Mouse (Mus musculus) spleen, adult 2 months (tissue): Measurements from ENCODE around the gene Ppp1r12a. TPM values are rescaled to one million over a fixed set of nuclear protein-coding genes. Genes with fewer than 3 reads are reported as not detected.
"Not testable (repeated sequence)": the region's sequence is repeated elsewhere in the genome, so short reads cannot be mapped to it uniquely, and the experiment has no call there.

Experiments
- DNase-seq, 2 experiments: peaks; one replicate each; pipeline versions ENCODE4 v3.0.0 to v3.0.0-alpha.2; 2012 to 2021; ENCODE audit warnings: low spot score in 2 of 2, low read depth in 1 of 2
- H3K27ac ChIP-seq: fragments of 200-500 bp; 2 replicates; pipeline ENCODE4 v1.5.1; 2012; ENCODE audit warnings: low read length, inconsistent platforms; ENCODE audit not compliant: insufficient read depth
- H3K27me3 ChIP-seq: fragments of 200-500 bp; 2 replicates; pipeline ENCODE4 v1.6.1; 2012; ENCODE audit warnings: mild to moderate bottlenecking, moderate library complexity, low read length, inconsistent platforms; ENCODE audit not compliant: control insufficient read depth, insufficient read depth
- H3K36me3 ChIP-seq: fragments of 200-500 bp; 2 replicates; pipeline ENCODE4 v1.6.1; 2012; ENCODE audit warnings: mild to moderate bottlenecking, low read length, inconsistent platforms; ENCODE audit not compliant: control insufficient read depth, insufficient read depth
- H3K4me1 ChIP-seq: fragments of 200-500 bp; 2 replicates; pipeline ENCODE4 v1.6.1; 2011; ENCODE audit warnings: inconsistent platforms; ENCODE audit not compliant: control insufficient read depth, insufficient read depth, insufficient read length
- H3K4me3 ChIP-seq: fragments of 200-500 bp; 2 replicates; pipeline ENCODE4 v1.5.1; 2011; ENCODE audit warnings: mild to moderate bottlenecking, inconsistent platforms; ENCODE audit not compliant: insufficient read depth, insufficient read length; ENCODE audit errors: extremely low read depth
- CTCF ChIP-seq: fragments of 200-500 bp; IDR thresholded peaks from 2 replicates; pipeline ENCODE4 v1.5.1; 2011; ENCODE audit warnings: mild to moderate bottlenecking, inconsistent platforms; ENCODE audit not compliant: insufficient read depth, insufficient read length, insufficient replicate concordance; ENCODE audit errors: extremely low read depth
- POLR2A ChIP-seq: fragments of 200-500 bp; IDR thresholded peaks from 2 replicates; pipeline ENCODE4 v1.6.1; 2011; ENCODE audit warnings: low read depth, low read length, inconsistent platforms
- WGBS: fragments of 180-500 bp; shearing (Covaris S2); methylation state at CpG from one replicate; pipeline ENCODE4 v1.1.7; 2018; 5-methylcytosine and 5-hydroxymethylcytosine counted together
- polyA plus RNA-seq: library from polyadenylated mRNA; depleted of rRNA; stranded (reverse); fragments of >200 nt; gene quantifications from 2 replicates; pipeline ENCODE4 v1.2.3, GENCODE M21; 2012

Ppp1r12a gene
- polyA plus RNA-seq, 1 experiment = 13.6 TPM

GRCm38 (mm10) chr10:108271201-108271600 lies 109.2 kb downstream of the Ppp1r12a start:
- Histone ChIP-seq H3K27me3 (no peaks in the 10 kb centered on the region), H3K27ac (no peak overlapping the region), H3K4me3 (no peak overlapping the region), H3K36me3 (peaks cover 31% of the 10 kb centered on the region), H3K4me1 (no peaks in the 10 kb centered on the region)
- TF ChIP-seq CTCF (no peak), POLR2A (no peak)
- no peak for DNase-seq
- 94% methylated on average over 7 of the region's 7 CpGs for WGBS

- no peak overlapping the region for H3K4me3 ChIP-seq
- TF ChIP-seq CTCF = no peak
- no peak for TF ChIP-seq POLR2A
- DNase-seq = no peak
- no peaks in the 10 kb centered on the region for H3K27me3 ChIP-seq
- H3K27ac ChIP-seq = no peak overlapping the region
- H3K4me1 ChIP-seq = no peaks in the 10 kb centered on the region
- 97% methylated on average over 6 of the region's 6 CpGs for WGBS
- peaks cover 29% of the 10 kb centered on the region for H3K36me3 ChIP-seq
Observed at GRCm38 (mm10) chr10:108276678-108277077, 114.7 kb downstream of the Ppp1r12a start.

GRCm38 (mm10) chr10:108277198-108277597 lies 115.2 kb downstream of the Ppp1r12a start:
- no peak for DNase-seq
- 88% methylated on average over 7 of the region's 7 CpGs for WGBS
- TF ChIP-seq POLR2A (no peak), CTCF (no peak)
- no peak overlapping the region for H3K4me3 ChIP-seq
- no peak overlapping the region for H3K27ac ChIP-seq
- peaks cover 26% of the 10 kb centered on the region for H3K36me3 ChIP-seq
- no peaks in the 10 kb centered on the region for H3K27me3 ChIP-seq
- H3K4me1 ChIP-seq = no peaks in the 10 kb centered on the region

GRCm38 (mm10) chr10:108281099-108281498 lies 119.1 kb downstream of the Ppp1r12a start:
- H3K27me3 ChIP-seq, DNase-seq, H3K4me3 ChIP-seq, H3K4me1 ChIP-seq, H3K27ac ChIP-seq: not testable (repeated sequence)
- 95% methylated on average over 5 of the region's 5 CpGs for WGBS
- peaks cover 17% of the 10 kb centered on the region for H3K36me3 ChIP-seq

- no peak for TF ChIP-seq CTCF
- no peak for TF ChIP-seq POLR2A
- WGBS = 88% methylated on average over 6 of the region's 6 CpGs
- H3K4me1 ChIP-seq = no peaks in the 10 kb centered on the region
- peaks cover 9% of the 10 kb centered on the region for H3K36me3 ChIP-seq
- H3K4me3 ChIP-seq = no peak overlapping the region
- H3K27me3 ChIP-seq = no peaks in the 10 kb centered on the region
- DNase-seq = no peak
- no peak overlapping the region for H3K27ac ChIP-seq
Observed at GRCm38 (mm10) chr10:108282351-108282750, 120.4 kb downstream of the Ppp1r12a start.

GRCm38 (mm10) chr10:108283418-108283817 lies 121.4 kb downstream of the Ppp1r12a start:
- 95% methylated on average over 2 of the region's 2 CpGs for WGBS
- Histone ChIP-seq H3K36me3 (peaks cover 7% of the 10 kb centered on the region), H3K4me3 (no peak overlapping the region), H3K4me1 (no peaks in the 10 kb centered on the region), H3K27me3 (no peaks in the 10 kb centered on the region), H3K27ac (no peak overlapping the region)
- no peak for DNase-seq
- TF ChIP-seq CTCF (no peak), POLR2A (no peak)

- WGBS = 89% methylated on average over 4 of the region's 4 CpGs
- H3K27ac ChIP-seq = no peak overlapping the region
- no peaks in the 10 kb centered on the region for H3K27me3 ChIP-seq
- H3K4me3 ChIP-seq = no peak overlapping the region
- peaks cover 7% of the 10 kb centered on the region for H3K36me3 ChIP-seq
- TF ChIP-seq CTCF (no peak), POLR2A (no peak)
- DNase-seq = no peak
- no peaks in the 10 kb centered on the region for H3K4me1 ChIP-seq
Observed at GRCm38 (mm10) chr10:108283837-108284236, 121.8 kb downstream of the Ppp1r12a start.
